Mouse (Mus musculus): ENCODE measurements around the gene Cacna1i.

GRCm38 (mm10) chr15:80391791-80392190 is 104.8 kb downstream of the Cacna1i start:
- TF ChIP-seq CTCF (IDR thresholded peaks at IDR 0.05; ENCODE audit: low read depth), result no peak
- no peak for TF ChIP-seq EP300 (IDR thresholded peaks at IDR 0.05; ENCODE audit: low read depth)

Data from heart, postnatal 0 days (tissue).